Mouse (Mus musculus) cerebellum, adult 9-11 months (tissue): Measurements from ENCODE around the gene Vps37b.

ENCODE experiments used
- DNase-seq: peaks from one replicate; pipeline ENCODE4 v3.0.0; 2022

The Vps37b gene

GRCm38 (mm10) chr5:123998370-123998769 lies 33.7 kb downstream of the Vps37b start:
- no peak for DNase-seq

DNA sequence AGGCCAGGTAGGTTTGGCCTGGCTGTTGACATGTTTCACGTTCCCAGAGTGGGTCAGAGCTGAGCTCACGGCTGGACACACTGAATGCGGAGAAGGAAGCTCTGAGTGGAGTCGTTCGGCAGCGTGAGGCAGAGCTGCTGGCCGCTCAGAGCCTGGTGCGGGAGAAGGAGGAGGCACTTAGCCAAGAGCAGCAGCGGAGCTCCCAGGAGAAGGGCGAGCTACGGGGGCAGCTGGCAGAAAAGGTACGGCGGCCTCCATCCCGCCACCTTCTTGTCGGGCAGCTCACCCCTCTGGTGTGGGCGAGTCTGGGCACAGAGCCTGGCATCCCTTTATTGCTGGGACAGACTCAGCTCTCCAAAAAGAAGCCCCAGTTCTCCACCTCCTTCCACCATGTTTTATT lies 34.3 kb downstream of the Vps37b start:
- peak; percentile 64 for DNase-seq

GRCm38 (mm10) chr5:123997211-123997751 lies 34.8 kb downstream of the Vps37b start:
- peak; percentile 78 for DNase-seq

DNA sequence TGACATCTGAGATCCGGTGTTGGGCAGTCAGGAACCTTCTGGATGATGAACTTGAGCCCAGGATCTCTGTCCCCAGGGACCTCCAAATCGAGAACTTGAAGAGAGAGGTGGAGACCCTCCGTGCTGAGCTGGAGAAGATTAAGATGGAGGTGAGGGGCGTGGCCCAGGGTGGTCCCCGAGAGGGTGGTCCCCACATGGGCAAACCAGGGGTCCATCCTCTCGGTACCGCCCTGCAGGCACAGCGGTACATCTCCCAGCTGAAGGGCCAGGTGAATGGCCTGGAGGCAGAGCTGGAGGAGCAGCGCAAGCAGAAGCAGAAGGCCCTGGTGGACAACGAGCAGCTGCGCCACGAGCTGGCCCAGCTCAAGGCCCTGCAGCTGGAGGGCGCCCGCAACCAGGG lies 35.4 kb downstream of the Vps37b start:
- peak; percentile 52 for DNase-seq

DNA sequence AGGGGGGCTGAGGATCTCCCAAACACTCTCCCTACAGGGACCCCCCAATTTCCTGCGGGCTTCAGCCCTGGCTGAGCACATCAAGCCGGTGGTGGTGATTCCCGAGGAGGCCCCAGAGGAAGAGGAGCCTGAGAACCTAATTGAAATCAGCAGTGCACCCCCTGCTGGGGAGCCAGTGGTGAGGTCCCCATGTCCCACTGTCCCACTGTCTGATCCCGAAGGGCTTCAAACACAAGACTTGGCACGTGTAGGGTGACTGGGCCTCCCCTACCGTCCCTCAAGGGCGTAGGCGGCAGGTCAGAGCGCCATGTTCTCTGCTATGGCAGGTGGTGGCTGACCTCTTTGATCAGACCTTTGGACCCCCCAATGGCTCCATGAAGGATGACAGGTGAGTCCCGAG lies 35.9 kb downstream of the Vps37b start:
- DNase-seq: peak; percentile 54

- DNase-seq: no peak
Observed at GRCm38 (mm10) chr5:123995388-123995787, 36.7 kb downstream of the Vps37b start.

DNA sequence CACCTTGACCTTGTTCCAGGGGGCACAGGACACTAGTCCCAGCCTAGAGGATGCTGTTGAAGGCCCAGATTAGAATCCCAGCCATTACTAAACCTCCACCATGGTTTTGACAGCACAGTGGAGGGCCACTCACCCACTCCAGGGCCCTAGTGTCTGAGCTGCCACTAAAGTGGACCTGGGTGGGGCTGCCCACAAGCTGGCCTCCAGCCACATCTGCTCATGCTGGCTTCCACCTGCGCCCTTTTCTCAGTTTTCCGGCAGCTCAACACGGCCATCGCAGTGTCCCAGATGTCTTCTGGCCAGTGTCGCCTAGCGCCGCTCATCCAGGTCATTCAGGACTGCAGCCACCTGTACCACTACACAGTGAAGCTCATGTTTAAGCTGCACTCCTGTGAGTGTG lies 37.6 kb downstream of the Vps37b start:
- DNase-seq: no peak

- peak; percentile 76 for DNase-seq
Observed at GRCm38 (mm10) chr5:123993263-123994036, 38.6 kb downstream of the Vps37b start.

GRCm38 (mm10) chr5:123992794-123993193 lies 39.3 kb downstream of the Vps37b start:
- DNase-seq: peak; percentile 78

GRCm38 (mm10) chr5:123992193-123992637 lies 39.9 kb downstream of the Vps37b start:
- DNase-seq: no peak

- no peak for DNase-seq
Observed at GRCm38 (mm10) chr5:123991321-123991720, 40.7 kb downstream of the Vps37b start.

DNA sequence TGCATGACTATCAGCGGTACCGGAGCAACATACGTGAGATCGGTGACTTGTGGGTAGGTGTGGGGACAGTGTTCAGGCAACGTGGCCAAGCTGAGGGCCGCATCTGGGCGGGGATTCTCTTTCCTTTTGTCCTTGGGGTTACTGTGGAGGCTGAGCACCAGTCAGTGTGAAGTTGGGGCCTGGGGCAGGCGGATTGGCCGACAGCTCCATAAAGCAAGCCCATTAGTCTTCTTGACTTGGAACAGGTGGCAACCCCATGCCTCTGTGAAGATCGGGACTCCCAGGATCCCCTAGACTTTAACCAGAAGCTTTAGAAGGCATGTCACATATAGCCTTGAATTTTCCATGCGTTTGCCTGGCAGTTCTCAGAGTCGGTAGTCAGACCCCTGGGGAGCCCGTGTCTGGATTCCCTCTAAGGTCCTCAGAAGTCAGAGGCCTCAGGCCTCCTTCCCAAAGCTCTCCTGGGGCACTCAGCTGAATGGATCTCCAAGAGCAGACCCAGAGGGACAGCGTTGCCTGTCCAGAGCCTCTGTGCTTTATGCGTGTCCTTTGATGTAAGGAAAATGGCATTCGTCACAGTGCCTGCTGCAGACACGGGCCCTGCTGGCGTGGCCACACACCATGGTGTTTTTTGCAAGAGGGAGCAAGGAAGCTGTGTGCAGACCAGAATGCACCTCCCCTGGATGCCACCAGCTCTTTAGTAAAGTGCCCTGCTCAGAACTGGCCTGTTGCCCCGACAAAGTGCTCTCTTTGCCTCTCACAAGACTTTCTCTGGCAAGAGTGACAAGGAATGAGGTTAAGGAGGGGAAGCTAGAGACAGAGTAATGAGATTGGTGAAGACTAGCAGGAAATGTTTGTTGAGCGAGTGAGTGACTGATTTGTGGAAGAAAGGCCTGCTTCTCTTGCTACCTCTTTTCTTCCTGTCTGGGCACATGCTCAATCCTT lies 41.9 kb downstream of the Vps37b start:
- no peak for DNase-seq

DNA sequence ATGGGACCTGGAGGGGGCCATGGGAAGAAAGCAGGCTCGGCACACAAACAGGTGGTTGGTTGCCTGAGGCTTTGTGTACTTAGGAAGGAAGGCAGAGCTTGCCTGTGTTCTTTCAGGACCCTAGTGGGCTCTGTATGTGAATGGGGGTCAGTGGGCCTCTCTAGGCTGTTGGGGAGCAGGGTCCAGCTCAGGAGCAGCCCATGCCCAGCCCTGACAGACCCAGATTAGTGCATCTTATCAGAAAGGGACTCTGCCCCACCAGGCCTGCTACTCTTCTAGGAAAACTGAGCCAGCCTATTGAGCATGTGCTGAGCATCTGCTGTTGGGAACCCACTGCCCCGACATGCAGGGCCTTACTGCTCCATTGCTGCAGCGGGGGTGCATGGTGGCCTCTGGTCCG lies 44.6 kb downstream of the Vps37b start:
- no peak for DNase-seq

- DNase-seq: no peak
Observed at GRCm38 (mm10) chr5:123986925-123987324, 45.1 kb downstream of the Vps37b start.

GRCm38 (mm10) chr5:123985434-123985833 lies 46.6 kb downstream of the Vps37b start:
- DNase-seq: peak; percentile 35

GRCm38 (mm10) chr5:123982838-123983237 lies 49.2 kb downstream of the Vps37b start:
- no peak for DNase-seq

- DNase-seq: peak; percentile 20
Observed at GRCm38 (mm10) chr5:123981250-123981554, 50.9 kb downstream of the Vps37b start.

GRCm38 (mm10) chr5:123980521-123981249 lies 51.4 kb downstream of the Vps37b start:
- peak; percentile 30 for DNase-seq

DNA sequence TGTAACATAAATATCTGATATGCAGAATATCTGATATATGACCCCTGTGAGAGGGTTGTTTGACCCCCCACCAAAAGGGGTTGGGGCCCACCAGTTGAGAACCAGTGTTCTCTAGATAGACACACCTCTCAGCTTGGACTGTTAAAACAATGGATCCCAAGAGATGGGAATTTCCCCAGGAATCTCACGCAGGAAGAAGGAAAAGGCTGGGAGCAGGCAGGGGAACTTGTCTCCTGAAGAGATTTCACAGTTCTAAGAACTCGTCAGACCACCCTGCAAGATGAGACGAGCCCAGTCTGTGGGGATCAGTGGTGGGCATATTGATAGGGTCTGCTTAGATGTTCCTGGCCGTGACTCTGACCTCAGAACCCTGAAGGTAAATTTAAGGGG lies 52.1 kb downstream of the Vps37b start:
- DNase-seq: no peak

GRCm38 (mm10) chr5:123979221-123979979 lies 52.7 kb downstream of the Vps37b start:
- peak; percentile 19 for DNase-seq

- no peak for DNase-seq
Observed at GRCm38 (mm10) chr5:123978131-123978530, 53.9 kb downstream of the Vps37b start.

- peak; percentile 10 for DNase-seq
Observed at GRCm38 (mm10) chr5:123977231-123977630, 54.8 kb downstream of the Vps37b start.
